Mouse (Mus musculus) limb, embryonic 10.5 days (tissue): ENCODE results near the gene Cd83. TPM values are rescaled to one million over a fixed set of nuclear protein-coding genes. Genes with fewer than 3 reads are reported as not detected.

ENCODE experiments used
- DNase-seq: peaks from one replicate; pipeline ENCODE4 v3.0.0-alpha.2; 2017; ENCODE audit warnings: low spot score
- H3K27ac ChIP-seq: fragments of 300-500 bp; sonication (generic); 2 replicates; pipeline ENCODE4 v1.5.1; 2016; ENCODE audit warnings: mild to moderate bottlenecking
- H3K27me3 ChIP-seq: fragments of 300-500 bp; sonication (generic); 2 replicates; pipeline ENCODE4 v1.6.1; 2016; ENCODE audit warnings: low read depth, mild to moderate bottlenecking; ENCODE audit not compliant: poor library complexity, severe bottlenecking
- H3K36me3 ChIP-seq: fragments of 300-500 bp; sonication (generic); 2 replicates; pipeline ENCODE4 v1.6.1; 2016; ENCODE audit warnings: mild to moderate bottlenecking, moderate library complexity
- H3K4me1 ChIP-seq: fragments of 300-500 bp; sonication (generic); 2 replicates; pipeline ENCODE4 v1.6.1; 2016
- H3K4me3 ChIP-seq: fragments of 300-500 bp; sonication (generic); 2 replicates; pipeline ENCODE4 v1.5.1; 2016; ENCODE audit warnings: mild to moderate bottlenecking, moderate library complexity
- H3K9me3 ChIP-seq: fragments of 300-500 bp; sonication (generic); replicated peaks from 2 replicates; pipeline ENCODE4 v1.6.1; 2016; ENCODE audit warnings: mild to moderate bottlenecking
- WGBS: fragments of 180-500 bp; shearing (Covaris S2); methylation state at CpG from one replicate; pipeline ENCODE4 v1.1.7; 2016; 5-methylcytosine and 5-hydroxymethylcytosine counted together
- polyA plus RNA-seq: library from polyadenylated mRNA; unstranded; fragments of >200 nt; fragmentation: Nextera tagmentation; extraction: Ambion mirVana; gene quantifications from 2 replicates; pipeline ENCODE4 v1.2.1, GENCODE M21; 2016

Cd83 gene
- polyA plus RNA-seq, 1 experiment from 2014 or later: 5.0 TPM

GRCm38 (mm10) chr13:43762901-43763300 is 21.7 kb upstream of the Cd83 start:
- 96% methylated on average over 9 of the region's 9 CpGs for WGBS
- Histone ChIP-seq H3K4me3 (no peak overlapping the region), H3K4me1 (peaks cover under 1% of the 10 kb centered on the region; the same call in 1 of the 2 replicates), H3K36me3 (no peaks in the 10 kb centered on the region), H3K9me3 (no peaks in the 10 kb centered on the region), H3K27me3 (no peaks in the 10 kb centered on the region), H3K27ac (no peak overlapping the region)
- DNase-seq: no peak

- peaks cover 6% of the 10 kb centered on the region for H3K4me1 ChIP-seq
- H3K36me3 ChIP-seq: no peaks in the 10 kb centered on the region
- H3K27ac ChIP-seq: no peak overlapping the region
- no peak for DNase-seq
- H3K9me3 ChIP-seq: no peaks in the 10 kb centered on the region
- WGBS: 93% methylated on average over 12 of the region's 12 CpGs
- no peak overlapping the region for H3K4me3 ChIP-seq
- H3K27me3 ChIP-seq: no peaks in the 10 kb centered on the region
Measured at GRCm38 (mm10) chr13:43763301-43763994, 21.1 kb upstream of the Cd83 start.

- Histone ChIP-seq H3K4me3 (no peak overlapping the region), H3K27ac (no peak overlapping the region), H3K27me3 (no peaks in the 10 kb centered on the region), H3K4me1 (peaks cover 10% of the 10 kb centered on the region), H3K9me3 (no peaks in the 10 kb centered on the region), H3K36me3 (no peaks in the 10 kb centered on the region)
- DNase-seq: no peak
- 90% methylated on average over 8 of the region's 8 CpGs for WGBS
Measured at GRCm38 (mm10) chr13:43763995-43764579, 20.5 kb upstream of the Cd83 start.

DNA sequence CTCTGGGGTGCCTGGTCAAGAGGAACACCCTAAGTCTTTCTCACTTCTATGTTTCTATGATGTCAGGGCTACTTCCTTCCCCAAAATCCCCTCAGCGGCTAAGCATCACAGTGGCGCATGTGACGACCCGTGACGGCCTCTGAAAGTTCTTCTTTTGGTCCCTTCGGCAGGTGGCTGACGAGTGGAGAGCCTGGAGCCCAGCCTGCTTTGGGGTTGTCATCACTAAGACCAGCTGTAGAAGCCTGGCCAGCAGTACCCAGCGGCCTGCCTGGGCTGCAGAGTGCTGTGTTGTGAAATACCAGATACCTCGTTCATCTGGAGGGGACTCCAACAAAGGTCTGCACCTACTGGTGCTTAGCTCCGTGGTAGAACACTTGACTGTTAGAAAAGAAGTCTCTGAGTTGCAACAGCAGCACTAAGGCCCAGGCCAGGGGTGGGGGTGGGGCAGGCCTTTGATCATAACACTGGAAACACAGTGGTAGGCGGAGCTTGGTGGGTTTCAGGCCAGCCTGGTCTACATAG is 19.2 kb upstream of the Cd83 start:
- H3K4me3 ChIP-seq: no peak overlapping the region
- H3K4me1 ChIP-seq: peaks cover 10% of the 10 kb centered on the region
- no peak overlapping the region for H3K27ac ChIP-seq
- no peaks in the 10 kb centered on the region for H3K36me3 ChIP-seq
- H3K9me3 ChIP-seq: no peaks in the 10 kb centered on the region
- no peaks in the 10 kb centered on the region for H3K27me3 ChIP-seq
- no peak for DNase-seq
- WGBS: 88% methylated on average over 11 of the region's 11 CpGs

- Histone ChIP-seq H3K9me3 (no peaks in the 10 kb centered on the region), H3K36me3 (no peaks in the 10 kb centered on the region), H3K27ac (no peak overlapping the region), H3K4me3 (no peak overlapping the region), H3K4me1 (peaks cover 12% of the 10 kb centered on the region), H3K27me3 (no peaks in the 10 kb centered on the region)
- no peak for DNase-seq
- WGBS: 89% methylated on average over 7 of the region's 7 CpGs
Measured at GRCm38 (mm10) chr13:43766786-43767680, 17.5 kb upstream of the Cd83 start.

DNA sequence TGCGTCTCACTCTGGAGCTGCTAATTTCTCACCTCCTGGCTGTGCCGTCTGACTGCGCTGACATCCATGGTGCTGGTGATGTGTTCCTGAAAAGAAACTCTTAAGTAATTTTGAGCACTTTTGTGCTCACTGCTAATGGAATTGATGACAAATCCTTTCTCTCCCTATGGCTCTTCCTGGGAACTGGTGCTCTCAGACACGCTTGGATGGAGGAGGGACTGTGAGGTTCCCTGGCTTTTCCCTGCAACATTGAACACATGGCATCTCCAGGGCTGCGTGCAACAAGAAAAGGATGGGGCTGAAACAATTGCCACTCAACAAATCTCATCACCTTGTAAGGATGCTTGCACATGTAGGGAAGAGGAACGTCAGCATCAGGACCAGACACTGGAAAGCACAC is 11.6 kb upstream of the Cd83 start:
- Histone ChIP-seq H3K9me3 (no peaks in the 10 kb centered on the region), H3K27me3 (0 out of 2 replicates have a peak, but pooled peaks cover 7% of the 10 kb centered on the region), H3K4me1 (peaks cover 15% of the 10 kb centered on the region; the same call in 1 of the 2 replicates), H3K27ac (no peak overlapping the region), H3K36me3 (no peaks in the 10 kb centered on the region), H3K4me3 (no peak overlapping the region)
- 89% methylated on average over 6 of the region's 6 CpGs for whole genome bisulfite sequencing
- DNase-seq: no peak

- H3K9me3 ChIP-seq: no peaks in the 10 kb centered on the region
- WGBS: 79% methylated on average over 15 of the region's 15 CpGs
- no peak for DNase-seq
- no peak overlapping the region for H3K27ac ChIP-seq
- no peaks in the 10 kb centered on the region for H3K36me3 ChIP-seq
- peaks cover 10% of the 10 kb centered on the region; the same call in 1 of the 2 replicates for H3K4me1 ChIP-seq
- H3K4me3 ChIP-seq: no peak overlapping the region
- H3K27me3 ChIP-seq: 0 out of 2 replicates have a peak, but pooled peaks cover 7% of the 10 kb centered on the region
Measured at GRCm38 (mm10) chr13:43773965-43774566, 10.5 kb upstream of the Cd83 start.

GRCm38 (mm10) chr13:43774605-43775426 is 9.8 kb upstream of the Cd83 start:
- WGBS: 83% methylated on average over 13 of the region's 13 CpGs
- no peaks in the 10 kb centered on the region for H3K36me3 ChIP-seq
- no peak for DNase-seq
- no peak overlapping the region for H3K27ac ChIP-seq
- H3K4me3 ChIP-seq: no peak overlapping the region
- H3K27me3 ChIP-seq: 0 out of 2 replicates have a peak, but pooled peaks cover 7% of the 10 kb centered on the region
- no peaks in the 10 kb centered on the region for H3K9me3 ChIP-seq
- H3K4me1 ChIP-seq: peaks cover 10% of the 10 kb centered on the region; the same call in 1 of the 2 replicates

DNA sequence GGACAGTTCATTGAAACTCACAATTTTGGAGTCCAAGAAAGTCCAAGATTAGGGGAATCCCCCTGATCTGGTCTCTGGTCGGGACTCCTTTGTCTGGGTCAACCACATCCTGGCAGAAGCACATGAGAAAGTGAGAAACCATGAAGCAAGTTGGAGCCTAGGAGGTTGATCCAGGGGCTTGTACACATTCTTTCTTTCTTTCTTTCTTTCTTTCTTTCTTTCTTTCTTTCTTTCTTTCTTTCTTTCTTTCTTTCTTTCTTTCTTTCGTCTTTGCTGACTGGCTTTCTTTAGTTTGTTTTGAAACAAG is 9.2 kb upstream of the Cd83 start:
- no peak overlapping the region for H3K27ac ChIP-seq
- 0 out of 2 replicates have a peak, but pooled peaks cover 7% of the 10 kb centered on the region for H3K27me3 ChIP-seq
- H3K4me3 ChIP-seq: no peak overlapping the region
- no peaks in the 10 kb centered on the region for H3K36me3 ChIP-seq
- DNase-seq: no peak
- no peaks in the 10 kb centered on the region for H3K9me3 ChIP-seq
- H3K4me1 ChIP-seq: peaks cover 10% of the 10 kb centered on the region; the same call in 1 of the 2 replicates
- WGBS: 84% methylated on average over 2 of the region's 2 CpGs

- H3K27ac ChIP-seq: no peak overlapping the region
- no peak overlapping the region for H3K4me3 ChIP-seq
- peaks cover 8% of the 10 kb centered on the region; the same call in 1 of the 2 replicates for H3K4me1 ChIP-seq
- DNase-seq: no peak
- H3K36me3 ChIP-seq: no peaks in the 10 kb centered on the region
- H3K9me3 ChIP-seq: no peaks in the 10 kb centered on the region
- WGBS: 78% methylated on average over 9 of the region's 9 CpGs
- H3K27me3 ChIP-seq: peaks cover 14% of the 10 kb centered on the region; the same call in 1 of the 2 replicates
Measured at GRCm38 (mm10) chr13:43777321-43778002, 7.1 kb upstream of the Cd83 start.

DNA sequence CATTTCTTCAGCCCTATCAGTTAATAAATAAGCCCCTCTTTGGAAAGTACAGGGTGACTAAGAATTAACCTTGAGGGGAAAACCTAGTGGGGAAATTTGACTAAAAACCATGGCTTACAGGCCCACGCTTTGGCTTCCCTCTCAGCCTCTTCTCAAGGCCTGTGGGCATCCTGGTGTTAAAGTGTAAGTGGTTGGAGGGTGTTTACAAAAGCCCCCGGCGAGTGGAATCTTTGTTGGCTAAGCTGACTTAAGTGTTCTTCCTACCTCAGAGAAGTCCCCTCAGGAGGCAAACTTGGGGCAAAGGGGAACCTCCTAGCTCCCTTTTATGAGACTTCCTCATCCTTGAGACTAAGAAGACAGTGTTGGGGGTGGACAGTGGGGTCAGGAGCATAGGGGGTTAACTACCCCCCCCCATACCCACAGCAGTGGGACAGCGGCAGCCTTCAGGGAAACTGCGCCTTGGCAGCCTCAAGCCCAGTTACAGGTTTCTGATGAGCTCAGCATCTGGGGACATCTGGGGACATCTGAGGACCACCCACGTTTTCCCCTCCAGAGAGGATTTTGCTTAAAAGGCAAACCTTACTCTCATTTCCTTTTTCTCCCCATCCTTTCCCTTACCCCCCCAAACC is 6.4 kb upstream of the Cd83 start:
- Histone ChIP-seq H3K9me3 (no peaks in the 10 kb centered on the region), H3K36me3 (no peaks in the 10 kb centered on the region), H3K4me3 (no peak overlapping the region), H3K27me3 (peaks cover 20% of the 10 kb centered on the region), H3K4me1 (peaks cover 8% of the 10 kb centered on the region; the same call in 1 of the 2 replicates), H3K27ac (no peak overlapping the region)
- no peak for DNase-seq
- 55% methylated on average over 6 of the region's 6 CpGs for WGBS
